Mouse (Mus musculus): ENCODE results near the gene Ryr2. TPM values are rescaled to one million over a fixed set of nuclear protein-coding genes. Genes with fewer than 3 reads are reported as not detected.
"Not testable (repeated sequence)": the region's sequence is repeated elsewhere in the genome, so short reads cannot be mapped to it uniquely, and the experiment has no call there.

Gene Ryr2
- polyA plus RNA-seq (2021), result not detected

DNA sequence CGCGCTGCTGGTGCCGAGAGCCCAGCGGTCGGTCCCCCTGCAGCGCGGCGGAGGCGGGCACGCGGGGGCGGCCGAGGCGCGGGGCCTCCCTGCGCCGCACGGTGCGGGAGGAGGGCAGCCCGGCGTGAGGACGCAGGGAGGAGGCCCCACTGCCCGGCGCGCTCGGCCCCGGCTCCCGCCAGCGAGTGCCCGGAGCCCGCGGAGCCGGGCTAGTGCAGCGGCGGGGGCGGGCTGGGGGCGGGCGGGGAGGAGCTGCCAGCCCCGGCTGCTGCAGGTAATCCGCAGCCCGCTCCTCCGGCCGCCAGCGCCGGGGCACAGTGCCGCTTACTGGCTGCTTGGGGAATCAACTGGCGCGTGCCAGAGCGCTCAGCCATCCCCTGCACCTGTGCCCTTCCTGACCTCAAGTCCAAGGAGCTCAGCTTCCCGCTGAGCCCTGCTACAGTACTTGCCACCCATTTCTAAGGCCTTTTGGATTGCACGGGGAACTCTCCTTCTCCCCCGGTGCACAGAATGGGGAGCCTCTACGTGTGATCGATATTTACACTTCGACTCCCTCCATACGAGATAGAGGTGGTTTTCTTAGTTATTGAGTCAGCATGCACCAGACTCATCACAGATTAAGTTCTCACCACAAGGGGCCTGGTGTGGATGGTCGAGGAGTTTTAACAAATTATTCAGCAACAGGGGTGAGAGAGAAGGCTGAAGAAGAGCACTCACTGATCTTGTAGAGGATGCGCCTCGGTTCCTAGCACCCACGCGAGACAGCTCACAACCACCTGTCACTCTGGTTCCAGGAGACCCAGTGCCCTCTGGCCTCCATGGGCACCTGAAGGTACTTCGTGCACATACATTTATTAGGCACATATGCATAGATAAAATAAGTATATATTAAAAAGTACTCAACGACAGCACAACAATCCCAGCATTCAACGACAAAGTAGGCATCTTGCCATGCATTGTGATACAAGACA lies at the start of gene Ryr2:
Gene Ryr2, minus strand, starts transcription at position 284 of the 971 bp plus-strand sequence.
- POLR2A ChIA-PET, result no interaction called here

DNA sequence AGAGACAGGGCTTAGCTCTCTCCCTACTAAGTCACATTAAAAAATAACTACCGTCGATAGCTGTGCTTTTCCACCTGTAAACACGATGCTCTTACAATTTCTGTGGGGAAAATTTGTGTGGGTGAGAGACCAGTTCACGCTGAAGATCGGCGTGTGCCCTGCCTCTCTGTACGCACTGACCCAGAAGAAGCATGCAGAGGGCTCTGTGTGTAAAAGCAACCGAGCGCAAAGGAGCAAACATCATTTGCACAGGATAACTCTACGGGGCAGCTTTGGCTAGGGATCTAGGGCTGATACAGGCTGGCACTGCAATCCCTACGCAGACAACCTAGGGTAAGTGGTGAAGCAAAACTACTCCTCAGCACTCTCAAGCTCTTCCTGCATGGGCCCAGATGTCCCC lies 47.2 kb upstream of the Ryr2 start:
- peaks cover 9% of the 10 kb centered on the region for H3K27me3 ChIP-seq
- TF ChIP-seq CTCF (IDR thresholded peaks at IDR 0.05), result no peak
- CTCF ChIA-PET, result no interaction called here
- ATAC-seq (no peak), DNase-seq (ENCODE audit: low read depth, low spot score) (no peak)
- POLR2A ChIA-PET, result no interaction called here
- in situ Hi-C loops (cut with MboI; ENCODE audit: low pct_unique_long_range_greater_than_20kb), result no loop called here

More for the DNA sequence above, at the start of gene Ryr2:
- CTCF ChIA-PET, result no interaction called here
- ATAC-seq (peak; percentile 31), DNase-seq (ENCODE audit: low read depth, low spot score) (no peak)
- H3K27me3 ChIP-seq, result peaks cover 44% of the 10 kb centered on the region
- in situ Hi-C loops (cut with MboI; ENCODE audit: low pct_unique_long_range_greater_than_20kb), result no loop called here
- peak; percentile 41 for TF ChIP-seq CTCF (IDR thresholded peaks at IDR 0.05)

DNA sequence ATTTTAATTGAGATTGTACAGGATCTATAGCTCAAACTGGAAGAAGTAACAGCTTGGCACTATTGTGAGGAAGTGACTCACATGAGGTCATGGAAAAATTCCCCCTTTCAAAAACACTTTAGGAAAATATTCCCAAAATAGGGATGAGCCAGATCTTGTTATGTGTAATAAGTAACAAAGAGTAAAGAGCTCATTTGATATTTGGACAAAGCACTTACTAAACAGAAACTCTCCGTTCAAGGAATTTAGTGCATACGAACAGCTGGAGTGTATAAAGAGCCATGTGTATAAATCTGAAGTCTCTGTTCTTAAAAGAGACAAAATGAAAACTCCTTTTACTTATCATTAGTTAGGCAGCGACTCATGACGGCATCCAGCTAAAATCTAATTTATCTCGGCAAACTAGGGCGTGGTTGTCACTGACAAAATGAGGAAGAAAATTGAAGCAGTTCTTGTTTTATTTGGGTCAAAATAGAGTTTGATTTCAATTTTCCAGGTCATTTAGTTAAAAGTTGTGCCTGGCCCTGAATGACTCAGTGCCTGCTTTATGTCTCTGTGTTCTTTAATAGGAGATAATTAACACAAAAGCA lies 40.3 kb upstream of the Ryr2 start:
- ATAC-seq (no peak), DNase-seq (ENCODE audit: low read depth, low spot score) (no peak)
- ChIA-PET CTCF (no interaction called here), POLR2A (no interaction called here)
- no peak for TF ChIP-seq CTCF (IDR thresholded peaks at IDR 0.05)
- in situ Hi-C loops (cut with MboI; ENCODE audit: low pct_unique_long_range_greater_than_20kb), result no loop called here
- H3K27me3 ChIP-seq, result peaks cover 4% of the 10 kb centered on the region

DNA sequence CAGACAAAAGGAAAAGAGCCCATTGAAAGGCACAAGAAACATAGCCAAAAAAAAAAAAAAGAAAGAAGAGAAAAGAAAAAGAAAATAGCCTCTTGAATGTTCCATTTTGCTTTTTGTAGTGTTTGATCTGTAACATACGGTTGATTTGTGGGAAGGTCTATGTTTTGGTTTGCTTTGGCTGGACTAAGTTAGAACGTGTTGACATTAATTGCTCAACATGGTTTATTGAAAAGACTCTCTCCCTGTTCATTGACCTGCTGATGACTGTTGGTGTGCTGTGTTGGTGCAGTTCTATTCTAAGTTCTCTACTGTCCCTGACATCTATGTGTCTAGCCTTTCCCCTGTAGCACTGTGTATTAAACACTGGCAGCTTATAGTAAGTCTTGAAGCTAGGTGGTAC lies 39.7 kb upstream of the Ryr2 start:
- ChIA-PET POLR2A (no interaction called here), CTCF (no interaction called here)
- TF ChIP-seq CTCF (IDR thresholded peaks at IDR 0.05), result no peak
- in situ Hi-C loops (cut with MboI; ENCODE audit: low pct_unique_long_range_greater_than_20kb), result no loop called here
- H3K27me3 ChIP-seq, result peaks cover 10% of the 10 kb centered on the region
- no peak for ATAC-seq
- no peak for DNase-seq (ENCODE audit: low read depth, low spot score)

DNA sequence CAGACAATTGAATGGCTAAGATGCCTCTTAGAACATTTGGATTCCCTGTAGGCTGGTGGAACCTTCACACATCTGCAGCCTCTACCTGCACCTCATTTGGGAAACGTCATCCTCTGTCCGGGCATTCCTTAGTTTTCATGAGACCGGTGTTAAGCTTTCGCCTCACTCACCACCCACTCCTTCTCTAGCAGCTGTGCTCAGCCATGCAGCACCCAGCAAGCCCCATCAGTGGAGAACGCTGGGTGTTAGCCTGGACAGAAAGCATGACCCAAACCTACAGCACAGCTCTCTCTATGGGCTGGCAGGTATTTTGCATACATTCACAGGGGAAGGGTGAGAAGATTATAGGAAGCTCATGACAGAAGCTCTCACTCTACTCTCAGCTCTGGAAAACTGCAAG lies 36.6 kb upstream of the Ryr2 start:
- ATAC-seq (no peak), DNase-seq (ENCODE audit: low read depth, low spot score) (no peak)
- in situ Hi-C loops (cut with MboI; ENCODE audit: low pct_unique_long_range_greater_than_20kb), result no loop called here
- no peak for TF ChIP-seq CTCF (IDR thresholded peaks at IDR 0.05)
- H3K27me3 ChIP-seq, result peaks cover 22% of the 10 kb centered on the region
- ChIA-PET POLR2A (no interaction called here), CTCF (no interaction called here)

DNA sequence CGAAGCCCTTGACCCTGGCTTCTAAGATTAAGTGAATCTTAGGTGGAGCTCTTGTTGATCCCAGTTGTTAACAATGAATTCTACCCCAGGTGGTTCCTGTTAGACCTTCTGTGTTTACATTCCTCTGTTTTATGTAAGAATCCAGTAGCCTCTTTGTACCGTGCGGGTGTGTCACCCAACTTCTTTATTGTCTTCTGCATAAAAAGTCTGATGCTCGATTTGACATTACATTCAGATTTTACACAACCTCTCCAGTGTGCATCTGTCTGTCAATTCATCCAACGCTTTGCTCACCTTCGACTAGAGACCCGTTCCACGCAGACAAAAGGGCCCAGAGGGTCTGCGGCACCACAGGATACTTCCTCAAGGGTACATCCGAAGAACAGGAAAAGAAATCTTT lies 29.7 kb upstream of the Ryr2 start:
- DNase-seq (ENCODE audit: low read depth, low spot score); in situ Hi-C loops (cut with MboI; ENCODE audit: low pct_unique_long_range_greater_than_20kb); POLR2A ChIA-PET; CTCF ChIA-PET; ATAC-seq: not testable (repeated sequence)
- H3K27me3 ChIP-seq, result peaks cover 21% of the 10 kb centered on the region

DNA sequence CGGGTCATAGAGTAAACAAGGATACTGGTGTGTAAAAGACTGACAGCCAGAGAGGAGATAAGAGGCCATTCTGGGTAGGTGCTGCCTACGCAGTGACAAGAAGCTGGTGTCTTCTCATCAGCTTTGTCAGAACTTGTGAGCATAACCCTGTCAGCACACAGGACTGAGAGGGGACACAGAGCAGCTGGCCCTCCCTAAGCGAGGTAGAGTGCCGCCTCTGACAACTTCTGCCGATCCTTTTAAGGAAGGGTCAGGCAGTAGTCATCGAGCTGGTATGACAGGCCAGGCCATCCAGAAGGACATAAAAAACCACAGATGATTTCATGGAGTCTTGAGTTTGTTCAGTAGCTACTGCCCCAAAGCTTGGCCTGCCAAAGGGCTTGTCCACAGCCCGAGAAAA lies 26.8 kb upstream of the Ryr2 start:
- no peak for TF ChIP-seq CTCF (IDR thresholded peaks at IDR 0.05)
- peaks cover 9% of the 10 kb centered on the region for H3K27me3 ChIP-seq
- ATAC-seq (no peak), DNase-seq (ENCODE audit: low read depth, low spot score) (no peak)
- ChIA-PET CTCF (no interaction called here), POLR2A (no interaction called here)
- in situ Hi-C loops (cut with MboI; ENCODE audit: low pct_unique_long_range_greater_than_20kb), result no loop called here

DNA sequence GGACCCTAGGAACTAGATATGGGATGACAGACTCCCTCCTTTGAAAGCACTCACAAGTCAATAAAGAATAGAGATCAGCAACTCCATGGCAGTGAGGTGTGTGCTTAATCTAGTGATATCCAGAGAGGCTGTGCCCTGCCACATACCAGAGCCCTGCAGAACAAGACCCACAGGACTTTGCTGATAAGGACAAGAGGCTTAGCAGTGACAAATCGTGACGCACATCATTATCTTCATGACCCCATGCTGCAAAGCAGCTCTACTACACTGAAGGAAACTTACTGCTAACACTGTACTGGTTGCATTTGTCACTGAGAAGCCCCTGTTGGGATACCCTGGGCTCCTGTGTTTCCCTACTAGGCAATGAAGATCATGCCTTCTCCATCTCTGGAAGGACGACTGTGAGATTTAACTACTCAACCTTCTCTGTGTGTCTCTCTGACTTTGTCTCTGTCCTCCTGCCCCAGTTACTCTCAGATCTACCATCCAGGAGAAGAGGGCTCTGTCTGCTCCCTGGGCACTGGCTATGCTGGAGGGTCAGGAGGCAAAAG lies 25.5 kb upstream of the Ryr2 start:
- peaks cover 9% of the 10 kb centered on the region for H3K27me3 ChIP-seq
- POLR2A ChIA-PET, result no interaction called here
- DNase-seq (ENCODE audit: low read depth, low spot score), result no peak
- in situ Hi-C loops (cut with MboI; ENCODE audit: low pct_unique_long_range_greater_than_20kb), result no loop called here
- no peak for ATAC-seq
- CTCF ChIA-PET, result no interaction called here
- TF ChIP-seq CTCF (IDR thresholded peaks at IDR 0.05), result no peak

DNA sequence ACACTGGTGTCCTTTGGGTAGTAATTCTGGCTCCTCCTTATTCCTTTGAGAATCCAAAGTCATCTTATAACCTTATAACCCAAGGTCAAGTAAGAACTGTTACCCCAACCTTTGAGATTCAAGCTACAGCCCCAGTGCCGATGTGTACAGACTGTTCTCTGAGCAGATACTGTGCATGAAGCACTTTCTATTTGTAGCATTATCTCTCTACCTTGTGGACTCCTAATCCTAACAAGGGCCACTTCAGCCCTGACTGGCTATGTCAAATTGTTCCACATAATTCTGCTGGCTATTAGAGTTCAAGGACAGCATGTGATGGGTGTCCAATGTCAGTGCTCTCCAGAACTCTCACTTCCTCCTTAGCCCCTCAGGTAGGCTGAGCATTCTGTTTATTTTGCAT lies 22.4 kb upstream of the Ryr2 start:
- H3K27me3 ChIP-seq, result peaks cover 2% of the 10 kb centered on the region
- TF ChIP-seq CTCF (IDR thresholded peaks at IDR 0.05), result no peak
- no peak for DNase-seq (ENCODE audit: low read depth, low spot score)
- in situ Hi-C loops (cut with MboI; ENCODE audit: low pct_unique_long_range_greater_than_20kb), result no loop called here
- no peak for ATAC-seq
- POLR2A ChIA-PET, result no interaction called here
- CTCF ChIA-PET, result no interaction called here

DNA sequence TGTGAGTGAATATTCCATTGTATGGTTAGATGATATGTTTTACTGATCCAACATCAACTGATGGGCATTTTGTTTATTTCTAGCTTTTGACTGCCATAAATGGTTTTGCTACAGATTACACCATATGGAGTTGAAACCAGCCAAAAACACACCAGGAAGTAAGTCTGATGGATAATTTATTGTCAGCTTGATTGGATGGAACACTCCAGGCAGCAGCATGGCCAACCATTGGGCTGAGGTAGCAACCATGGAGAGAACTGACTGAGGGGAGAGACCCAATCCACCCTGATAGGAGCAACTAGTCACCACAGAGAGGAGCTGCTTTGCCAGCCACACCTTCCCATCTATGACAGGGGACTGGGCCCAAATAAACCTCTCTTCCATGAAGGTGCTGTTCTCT lies 19.4 kb upstream of the Ryr2 start:
- in situ Hi-C loops (cut with MboI; ENCODE audit: low pct_unique_long_range_greater_than_20kb), result no loop called here
- DNase-seq (ENCODE audit: low read depth, low spot score) (no peak), ATAC-seq (no peak)
- ChIA-PET POLR2A (no interaction called here), CTCF (no interaction called here)
- H3K27me3 ChIP-seq, result peaks cover 8% of the 10 kb centered on the region
- no peak for TF ChIP-seq CTCF (IDR thresholded peaks at IDR 0.05)

DNA sequence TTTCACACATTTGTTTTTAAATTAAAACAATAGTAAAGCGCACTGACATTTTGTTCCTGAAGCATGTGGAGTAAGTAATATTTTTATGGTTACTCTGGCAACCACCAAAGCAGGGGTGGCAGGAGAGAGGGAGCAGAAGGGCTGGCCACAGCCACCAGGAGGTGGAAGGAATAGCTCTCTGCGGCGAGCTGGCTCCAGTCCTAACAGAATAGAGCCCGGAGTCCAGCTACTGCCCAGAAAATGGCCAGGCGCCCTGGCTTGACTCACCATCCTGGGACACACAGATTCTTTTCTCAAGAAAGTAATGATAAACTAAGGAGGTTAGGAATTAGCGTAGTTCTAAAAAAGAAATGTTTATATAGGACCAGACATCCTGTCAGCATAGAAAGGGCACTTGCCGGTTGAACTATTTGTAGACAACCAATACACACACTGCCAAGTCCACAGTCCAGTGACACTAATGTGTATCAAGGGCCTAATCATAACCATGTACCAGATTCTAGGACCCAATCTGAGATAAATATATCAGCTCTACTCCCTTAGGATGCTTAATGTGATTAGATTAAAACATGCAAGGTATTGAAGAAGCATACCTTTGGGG lies 18.3 kb upstream of the Ryr2 start:
- ChIA-PET CTCF (no interaction called here), POLR2A (no interaction called here)
- no peak for ATAC-seq
- in situ Hi-C loops (cut with MboI; ENCODE audit: low pct_unique_long_range_greater_than_20kb), result no loop called here
- DNase-seq (ENCODE audit: low read depth, low spot score), result no peak
- TF ChIP-seq CTCF (IDR thresholded peaks at IDR 0.05), result no peak
- peaks cover 8% of the 10 kb centered on the region for H3K27me3 ChIP-seq

All from Patski (cell line).